Mouse (Mus musculus) forebrain, embryonic 10.5 days (tissue): ENCODE measurements around the gene Nrcam. TPM values are rescaled to one million over a fixed set of nuclear protein-coding genes. Genes with fewer than 3 reads are reported as not detected.
A peak's percentile ranks its signal among the peaks of the same experiment; 100 is the strongest.

Experiments
- DNase-seq: peaks from one replicate; pipeline ENCODE4 v3.0.0-alpha.2; 2017; ENCODE audit warnings: low spot score; ENCODE audit errors: extremely low spot score
- H3K27ac ChIP-seq: fragments of 300-500 bp; sonication (generic); 2 replicates; pipeline ENCODE4 v1.5.1; 2016; ENCODE audit warnings: mild to moderate bottlenecking
- H3K27me3 ChIP-seq: fragments of 300-500 bp; sonication (generic); 2 replicates; pipeline ENCODE4 v1.6.1; 2016; ENCODE audit warnings: mild to moderate bottlenecking; ENCODE audit not compliant: poor library complexity, severe bottlenecking
- H3K36me3 ChIP-seq: fragments of 300-500 bp; sonication (generic); replicated peaks from 2 replicates; pipeline ENCODE4 v1.6.1; 2016; ENCODE audit warnings: mild to moderate bottlenecking, moderate library complexity
- H3K4me1 ChIP-seq: fragments of 300-500 bp; sonication (generic); 2 replicates; pipeline ENCODE4 v1.6.1; 2016
- H3K4me3 ChIP-seq: fragments of 300-500 bp; sonication (generic); 2 replicates; pipeline ENCODE4 v1.5.1; 2016; ENCODE audit warnings: mild to moderate bottlenecking, moderate library complexity
- H3K9me3 ChIP-seq: fragments of 300-500 bp; sonication (generic); 2 replicates; pipeline ENCODE4 v1.6.1; 2016; ENCODE audit warnings: mild to moderate bottlenecking, moderate library complexity
- WGBS: fragments of 180-500 bp; shearing (Covaris S2); methylation state at CpG from one replicate; pipeline ENCODE4 v1.1.7; 2016; 5-methylcytosine and 5-hydroxymethylcytosine counted together
- polyA plus RNA-seq: library from polyadenylated mRNA; unstranded; fragments of >200 nt; fragmentation: Nextera tagmentation; extraction: Ambion mirVana; gene quantifications from 2 replicates; pipeline ENCODE4 v1.2.1, GENCODE M21; 2016

The Nrcam gene
- polyA plus RNA-seq, 1 experiment from 2014 or later = 19.4 TPM

GRCm38 (mm10) chr12:44453791-44454190, 125.1 kb downstream of the Nrcam start:
- Histone ChIP-seq H3K36me3 (no peaks in the 10 kb centered on the region), H3K27ac (no peak overlapping the region), H3K4me3 (no peak overlapping the region), H3K4me1 (peaks cover 12% of the 10 kb centered on the region), H3K27me3 (no peaks in the 10 kb centered on the region), H3K9me3 (no peaks in the 10 kb centered on the region)
- no peak for DNase-seq
- WGBS = 95% methylated on average over 4 of the region's 4 CpGs

- Histone ChIP-seq H3K4me3 (no peak overlapping the region), H3K36me3 (no peaks in the 10 kb centered on the region), H3K27ac (no peak overlapping the region), H3K4me1 (peaks cover 6% of the 10 kb centered on the region), H3K27me3 (no peaks in the 10 kb centered on the region), H3K9me3 (no peaks in the 10 kb centered on the region)
- no peak for DNase-seq
- 77% methylated on average over 4 of the region's 4 CpGs for WGBS
Measured at GRCm38 (mm10) chr12:44457961-44458360, 129.3 kb downstream of the Nrcam start.

- no peak overlapping the region for H3K27ac ChIP-seq
- 71% methylated on average over 4 of the region's 4 CpGs for WGBS
- H3K4me1 ChIP-seq = peaks cover 6% of the 10 kb centered on the region
Measured at GRCm38 (mm10) chr12:44462436-44462835, 133.8 kb downstream of the Nrcam start.

GRCm38 (mm10) chr12:44462976-44463375, 134.3 kb downstream of the Nrcam start:
- H3K4me1 ChIP-seq = peaks cover 6% of the 10 kb centered on the region
- no peaks in the 10 kb centered on the region for H3K27me3 ChIP-seq
- 81% methylated on average over 6 of the region's 6 CpGs for WGBS
- H3K9me3 ChIP-seq = no peaks in the 10 kb centered on the region
- no peak overlapping the region for H3K4me3 ChIP-seq
- H3K27ac ChIP-seq = no peak overlapping the region
- DNase-seq = no peak
- H3K36me3 ChIP-seq = no peaks in the 10 kb centered on the region

More at GRCm38 (mm10) chr12:44462436-44462835, 133.8 kb downstream of the Nrcam start:
- H3K9me3 ChIP-seq = no peaks in the 10 kb centered on the region
- H3K4me3 ChIP-seq = no peak overlapping the region
- no peaks in the 10 kb centered on the region for H3K36me3 ChIP-seq
- no peak for DNase-seq
- H3K27me3 ChIP-seq = no peaks in the 10 kb centered on the region

- Histone ChIP-seq H3K27me3 (no peaks in the 10 kb centered on the region), H3K9me3 (no peaks in the 10 kb centered on the region), H3K27ac (no peak overlapping the region), H3K4me3 (no peak overlapping the region), H3K36me3 (no peaks in the 10 kb centered on the region), H3K4me1 (no peaks in the 10 kb centered on the region)
- no peak for DNase-seq
- WGBS = 91% methylated on average over 5 of the region's 5 CpGs
Measured at GRCm38 (mm10) chr12:44471073-44471472, 142.4 kb downstream of the Nrcam start.

GRCm38 (mm10) chr12:44475355-44475754, 146.7 kb downstream of the Nrcam start:
- H3K27me3 ChIP-seq = 0 out of 2 replicates have a peak, but pooled peaks cover 4% of the 10 kb centered on the region
- no peak for DNase-seq
- peaks cover 7% of the 10 kb centered on the region; the same call in 1 of the 2 replicates for H3K4me1 ChIP-seq
- no peaks in the 10 kb centered on the region for H3K36me3 ChIP-seq
- no peak overlapping the region for H3K4me3 ChIP-seq
- no peak overlapping the region for H3K27ac ChIP-seq
- H3K9me3 ChIP-seq = no peaks in the 10 kb centered on the region

- H3K4me1 ChIP-seq = peaks cover 16% of the 10 kb centered on the region
- H3K36me3 ChIP-seq = no peaks in the 10 kb centered on the region
- H3K27ac ChIP-seq = no peak overlapping the region
- peaks cover 3% of the 10 kb centered on the region; the same call in 1 of the 2 replicates for H3K9me3 ChIP-seq
- WGBS = 86% methylated on average over 6 of the region's 6 CpGs
- no peak for DNase-seq
- no peak overlapping the region for H3K4me3 ChIP-seq
- 0 out of 2 replicates have a peak, but pooled peaks cover 4% of the 10 kb centered on the region for H3K27me3 ChIP-seq
Measured at GRCm38 (mm10) chr12:44479260-44480030, 150.8 kb downstream of the Nrcam start.

GRCm38 (mm10) chr12:44480031-44480419, 151.3 kb downstream of the Nrcam start:
- no peak overlapping the region for H3K4me3 ChIP-seq
- H3K27ac ChIP-seq = no peak overlapping the region
- H3K36me3 ChIP-seq = no peaks in the 10 kb centered on the region
- no peak for DNase-seq
- H3K9me3 ChIP-seq = peaks cover 3% of the 10 kb centered on the region; the same call in 1 of the 2 replicates
- peaks cover 16% of the 10 kb centered on the region for H3K4me1 ChIP-seq
- WGBS = 96% methylated on average over 2 of the region's 2 CpGs
- 0 out of 2 replicates have a peak, but pooled peaks cover 4% of the 10 kb centered on the region for H3K27me3 ChIP-seq

GRCm38 (mm10) chr12:44481415-44481814, 152.7 kb downstream of the Nrcam start:
- no peak overlapping the region for H3K4me3 ChIP-seq
- 49% methylated on average over 3 of the region's 3 CpGs for WGBS
- peaks cover 16% of the 10 kb centered on the region for H3K4me1 ChIP-seq
- H3K27ac ChIP-seq = no peak overlapping the region
- H3K27me3 ChIP-seq = 0 out of 2 replicates have a peak, but pooled peaks cover 4% of the 10 kb centered on the region
- no peaks in the 10 kb centered on the region for H3K36me3 ChIP-seq
- DNase-seq = no peak
- H3K9me3 ChIP-seq = peaks cover 3% of the 10 kb centered on the region; the same call in 1 of the 2 replicates

GRCm38 (mm10) chr12:44492759-44493479, 164.2 kb downstream of the Nrcam start:
- Histone ChIP-seq H3K4me3 (no peak overlapping the region), H3K27ac (no peak overlapping the region), H3K4me1 (peaks cover 13% of the 10 kb centered on the region), H3K9me3 (no peaks in the 10 kb centered on the region), H3K27me3 (peaks cover 8% of the 10 kb centered on the region; the same call in 1 of the 2 replicates), H3K36me3 (no peaks in the 10 kb centered on the region)
- DNase-seq = no peak
- WGBS = 48% methylated on average over 5 of the region's 5 CpGs

- Histone ChIP-seq H3K27me3 (peaks cover 29% of the 10 kb centered on the region; the same call in 1 of the 2 replicates), H3K27ac (no peak overlapping the region), H3K4me3 (no peak overlapping the region), H3K36me3 (no peaks in the 10 kb centered on the region), H3K4me1 (peaks cover 42% of the 10 kb centered on the region), H3K9me3 (no peaks in the 10 kb centered on the region)
- WGBS = 87% methylated on average over 2 of the region's 2 CpGs
- no peak for DNase-seq
Measured at GRCm38 (mm10) chr12:44497762-44498161, 169.1 kb downstream of the Nrcam start.

GRCm38 (mm10) chr12:44498872-44499271, 170.2 kb downstream of the Nrcam start:
- no peak overlapping the region for H3K4me3 ChIP-seq
- peaks cover 29% of the 10 kb centered on the region; the same call in 1 of the 2 replicates for H3K27me3 ChIP-seq
- no peaks in the 10 kb centered on the region for H3K36me3 ChIP-seq
- WGBS = 32% methylated on average over 5 of the region's 5 CpGs
- peaks cover 37% of the 10 kb centered on the region for H3K4me1 ChIP-seq
- H3K27ac ChIP-seq = peak overlapping the region; percentile 36
- DNase-seq = peak; percentile 26
- H3K9me3 ChIP-seq = no peaks in the 10 kb centered on the region
